Mouse (Mus musculus) erythroblast, embryonic 14.5 days (primary cell): ENCODE measurements around the gene Ints11.

Experiments used
- GATA1 ChIP-seq: IDR thresholded peaks from 2 replicates; pipeline ENCODE4 v1.6.1; 2012; ENCODE audit warnings: low read length, inconsistent platforms, mixed read lengths
- TAL1 ChIP-seq: IDR thresholded peaks from 3 replicates; pipeline ENCODE4 v1.6.1; 2012; ENCODE audit warnings: low read length, inconsistent platforms, mixed read lengths

DNA sequence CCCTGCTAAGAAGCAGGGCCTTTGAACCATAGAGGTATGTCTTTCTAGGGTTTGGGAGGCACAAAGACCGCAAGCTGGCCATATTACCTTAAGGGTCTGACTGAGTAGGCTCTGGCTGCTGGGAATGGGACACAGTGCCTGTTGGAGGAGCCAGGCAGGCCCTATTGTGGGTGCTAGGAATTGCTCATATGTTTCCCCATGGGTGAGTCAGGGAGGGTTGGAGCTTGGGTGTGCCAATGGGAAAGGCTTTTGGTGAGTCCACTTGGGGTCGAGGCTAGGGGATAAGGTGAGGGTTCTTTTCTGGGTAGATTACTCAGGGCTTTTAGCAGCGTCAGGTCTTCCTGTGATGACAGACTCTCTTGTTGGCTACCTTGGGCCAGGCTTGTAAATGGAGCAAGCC is 18.0 kb upstream of the Ints11 start:
- no peak for TF ChIP-seq TAL1
- no peak for TF ChIP-seq GATA1
